Mouse (Mus musculus) CH12.LX (cell line): ENCODE data around the gene Pdhb. TPM values are rescaled to one million over a fixed set of nuclear protein-coding genes. Genes with fewer than 3 reads are reported as not detected.

Experiments
- DNase-seq: peaks from one replicate; pipeline ENCODE4 v3.0.0-alpha.2; 2013; ENCODE audit errors: extremely low read depth
- H3K27ac ChIP-seq: 2 replicates; pipeline ENCODE4 v1.5.1; 2012; ENCODE audit warnings: low read depth, mild to moderate bottlenecking, control low read depth, moderate library complexity; ENCODE audit not compliant: insufficient read depth
- H3K27me3 ChIP-seq: replicated peaks from 2 replicates; pipeline ENCODE3; 2012; ENCODE audit warnings: inconsistent platforms
- H3K36me3 ChIP-seq, 2 experiments: replicated peaks in 1 of 2; 2 replicates each; pipeline versions ENCODE3 to v1.6.1; 2012; ENCODE audit warnings: inconsistent platforms in 1 of 2, low read length in 1 of 2, mild to moderate bottlenecking in 1 of 2, mixed read lengths in 1 of 2, moderate library complexity in 1 of 2; ENCODE audit not compliant: control insufficient read depth in 1 of 2, insufficient read depth in 1 of 2
- H3K4me1 ChIP-seq, 2 experiments: 2 replicates each; pipeline ENCODE4 v1.6.1; 2012; ENCODE audit warnings: inconsistent platforms in 1 of 2, moderate library complexity in 1 of 2; ENCODE audit not compliant: insufficient read depth in 2 of 2, control insufficient read depth in 1 of 2
- H3K4me2 ChIP-seq: 2 replicates; pipeline ENCODE4 v1.6.1; 2012; ENCODE audit warnings: low read depth, mild to moderate bottlenecking, control low read depth; ENCODE audit not compliant: poor library complexity, insufficient read depth, severe bottlenecking
- H3K4me3 ChIP-seq, 3 experiments: fragments of 150-350 bp in 1 of 3; sonication (generic) in 1 of 3; replicated peaks in 1 of 3; 2 replicates each; pipeline versions ENCODE3 to v1.5.1; 2011 to 2012; ENCODE audit warnings: low read depth in 2 of 3, low read length in 2 of 3, mild to moderate bottlenecking in 2 of 3, moderate library complexity in 2 of 3, control low read depth in 1 of 3, improper control_type of control experiment in 1 of 3, inconsistent platforms in 1 of 3, mixed read lengths in 1 of 3; ENCODE audit not compliant: poor library complexity in 1 of 3
- H3K79me2 ChIP-seq: replicated peaks from 2 replicates; pipeline ENCODE4 v1.6.1; 2012; ENCODE audit warnings: mild to moderate bottlenecking, moderate library complexity; ENCODE audit not compliant: control insufficient read depth, poor library complexity, insufficient read depth, severe bottlenecking; ENCODE audit errors: extremely low read depth
- H3K9ac ChIP-seq: 2 replicates; pipeline ENCODE4 v1.6.1; 2012; ENCODE audit warnings: low read depth, mild to moderate bottlenecking, control low read depth, moderate library complexity; ENCODE audit not compliant: insufficient read depth
- H3K9me3 ChIP-seq: replicated peaks from 2 replicates; pipeline ENCODE3; 2012; ENCODE audit warnings: low read length, inconsistent platforms, mixed read lengths
- BHLHE40 ChIP-seq: IDR thresholded peaks from 2 replicates; pipeline ENCODE4 v1.6.1; 2011; ENCODE audit warnings: mild to moderate bottlenecking, low read depth, low read length, improper control_type of control experiment
- CHD1 ChIP-seq: IDR thresholded peaks from 2 replicates; pipeline ENCODE4 v1.6.1; 2012; ENCODE audit warnings: low read depth, low read length, improper control_type of control experiment, inconsistent platforms
- CHD2 ChIP-seq: IDR thresholded peaks from 2 replicates; pipeline ENCODE4 v1.6.1; 2011; ENCODE audit warnings: low read length, improper control_type of control experiment
- CTCF ChIP-seq, 2 experiments: IDR thresholded peaks in 1 of 2; conservative IDR thresholded peaks in 1 of 2; 2 replicates each; pipeline ENCODE4 v1.5.1; 2011 to 2012; ENCODE audit warnings: low read depth in 2 of 2, low read length in 2 of 2, improper control_type of control experiment in 1 of 2, inconsistent platforms in 1 of 2, mild to moderate bottlenecking in 1 of 2, moderate library complexity in 1 of 2
- E2F4 ChIP-seq: IDR thresholded peaks from 2 replicates; pipeline ENCODE4 v1.6.1; 2011; ENCODE audit warnings: low read depth, low read length, improper control_type of control experiment; ENCODE audit not compliant: insufficient replicate concordance
- ELF1 ChIP-seq: IDR thresholded peaks from 2 replicates; pipeline ENCODE4 v1.6.1; 2014; ENCODE audit warnings: low read depth, mild to moderate bottlenecking, inconsistent platforms, low read length, improper control_type of control experiment
- EP300 ChIP-seq: IDR thresholded peaks from 2 replicates; pipeline ENCODE4 v1.6.1; 2011; ENCODE audit warnings: low read length, improper control_type of control experiment
- ETS1 ChIP-seq: conservative IDR thresholded peaks from 2 replicates; pipeline ENCODE4 v1.6.1; 2012; ENCODE audit warnings: low read depth, mild to moderate bottlenecking, inconsistent platforms, low read length, improper control_type of control experiment, moderate library complexity
- GABPA ChIP-seq: IDR thresholded peaks from 2 replicates; pipeline ENCODE4 v1.6.1; 2012; ENCODE audit warnings: low read depth, low read length, improper control_type of control experiment, inconsistent platforms; ENCODE audit not compliant: insufficient replicate concordance
- IRF4 ChIP-seq: IDR thresholded peaks from 2 replicates; pipeline ENCODE4 v1.6.1; 2014; ENCODE audit warnings: low read depth, mild to moderate bottlenecking, inconsistent platforms, low read length, improper control_type of control experiment
- JUN ChIP-seq: IDR thresholded peaks from 2 replicates; pipeline ENCODE4 v1.6.1; 2011; ENCODE audit warnings: low read depth, mild to moderate bottlenecking, low read length, improper control_type of control experiment, moderate library complexity; ENCODE audit not compliant: insufficient read depth
- JUND ChIP-seq: conservative IDR thresholded peaks from 2 replicates; pipeline ENCODE4 v1.6.1; 2011; ENCODE audit warnings: low read depth, low read length, improper control_type of control experiment
- KAT2A ChIP-seq: IDR thresholded peaks from 2 replicates; pipeline ENCODE4 v1.6.1; 2012; ENCODE audit warnings: low read length, improper control_type of control experiment, inconsistent platforms; ENCODE audit not compliant: insufficient replicate concordance
- MAX ChIP-seq: IDR thresholded peaks from 2 replicates; pipeline ENCODE4 v1.6.1; 2011; ENCODE audit warnings: low read length, improper control_type of control experiment
- MAZ ChIP-seq: IDR thresholded peaks from 2 replicates; pipeline ENCODE4 v1.6.1; 2012; ENCODE audit warnings: low read depth, mild to moderate bottlenecking, inconsistent platforms, low read length, improper control_type of control experiment, moderate library complexity
- MXI1 ChIP-seq: IDR thresholded peaks from 2 replicates; pipeline ENCODE4 v1.6.1; 2011; ENCODE audit warnings: mild to moderate bottlenecking, low read depth, low read length, improper control_type of control experiment
- NELFE ChIP-seq: IDR thresholded peaks from 2 replicates; pipeline ENCODE4 v1.6.1; 2011; ENCODE audit warnings: low read depth, low read length, improper control_type of control experiment
- PAX5 ChIP-seq: IDR thresholded peaks from 2 replicates; pipeline ENCODE4 v1.6.1; 2012; ENCODE audit warnings: low read length, inconsistent platforms, mixed read lengths
- POLR2AphosphoS2 ChIP-seq: IDR thresholded peaks from 2 replicates; pipeline ENCODE4 v1.6.1; 2011; ENCODE audit warnings: low read depth, low read length, improper control_type of control experiment
- RAD21 ChIP-seq: IDR thresholded peaks from 2 replicates; pipeline ENCODE4 v1.6.1; 2011; ENCODE audit warnings: low read depth, mild to moderate bottlenecking, low read length, improper control_type of control experiment, moderate library complexity
- RCOR1 ChIP-seq: conservative IDR thresholded peaks from 2 replicates; pipeline ENCODE4 v1.6.1; 2012; ENCODE audit warnings: low read depth, mild to moderate bottlenecking, inconsistent platforms, low read length, improper control_type of control experiment
- SIN3A ChIP-seq: IDR thresholded peaks from 2 replicates; pipeline ENCODE4 v1.6.1; 2012; ENCODE audit warnings: low read length, improper control_type of control experiment, inconsistent platforms
- SMC3 ChIP-seq: IDR thresholded peaks from 2 replicates; pipeline ENCODE4 v1.6.1; 2011; ENCODE audit warnings: low read depth, low read length, improper control_type of control experiment
- TCF12 ChIP-seq: IDR thresholded peaks from 2 replicates; pipeline ENCODE4 v1.6.1; 2014; ENCODE audit warnings: low read depth, mild to moderate bottlenecking, inconsistent platforms, low read length, improper control_type of control experiment
- UBTF ChIP-seq: IDR thresholded peaks from 2 replicates; pipeline ENCODE4 v1.6.1; 2012; ENCODE audit warnings: low read depth, mild to moderate bottlenecking, inconsistent platforms, low read length, improper control_type of control experiment, moderate library complexity
- ZC3H11A ChIP-seq: IDR thresholded peaks from 2 replicates; pipeline ENCODE4 v1.6.1; 2012; ENCODE audit warnings: low read depth, mild to moderate bottlenecking, inconsistent platforms, low read length, improper control_type of control experiment
- ZKSCAN1 ChIP-seq: IDR thresholded peaks from 2 replicates; pipeline ENCODE4 v1.6.1; 2012; ENCODE audit warnings: low read depth, inconsistent platforms, low read length, improper control_type of control experiment, borderline replicate concordance
- ZMIZ1 ChIP-seq: IDR thresholded peaks from 2 replicates; pipeline ENCODE4 v1.6.1; 2012; ENCODE audit warnings: low read depth, mild to moderate bottlenecking, inconsistent platforms, low read length, improper control_type of control experiment
- dilution Hi-C: fragments of 300-500 bp; cut with MboI; formaldehyde crosslinking; loops from 2 replicates; pipeline ENCODE4 v1.14.3; 2020; ENCODE audit warnings: low sequenced_read_pairs; ENCODE audit not compliant: extremely low pct_unique_long_range_greater_than_20kb, extremely low pct_ligation_motif_present
- in situ Hi-C: fragments of 300-500 bp; cut with MboI; formaldehyde crosslinking; loops from 3 replicates; pipeline ENCODE4 v1.14.3; 2019; ENCODE audit warnings: low sequenced_read_pairs, low pct_ligation_motif_present, low pct_unique_long_range_greater_than_20kb, mixed read lengths
- polyA plus RNA-seq: library from polyadenylated mRNA; unstranded; fragments of >175 nt; gene quantifications from 2 replicates; pipeline ENCODE4 v1.2.1, GENCODE M21; 2012; ENCODE audit warnings: low read depth; ENCODE audit not compliant: insufficient read length
- total RNA-seq, 2 experiments: library from RNA; depleted of rRNA; stranded (reverse); fragments of 300-350 nt in 1 of 2; fragments of >200 nt in 1 of 2; gene quantifications; 2 replicates each; pipeline ENCODE4 v1.2.3; 2012 to 2014

Gene Pdhb
- total and polyA plus RNA-seq, 3 experiments: 100 to 205 (median 122) TPM

GRCm38 (mm10) chr14:8156947-8157346 lies 15.9 kb downstream of the Pdhb start:
- Histone ChIP-seq H3K27ac (no peak overlapping the region), H3K27me3 (no peaks in the 10 kb centered on the region), H3K9ac (no peak overlapping the region), H3K4me2 (no peak overlapping the region), H3K9me3 (no peaks in the 10 kb centered on the region), H3K4me1 (peaks cover 12 to 37% of the 10 kb centered on the region in 2 experiments), H3K36me3 (peaks cover 29 to 90% of the 10 kb centered on the region in 2 experiments), H3K79me2 (no peaks in the 10 kb centered on the region), H3K4me3 (no peak overlapping the region)
- TF ChIP-seq CTCF (conservative IDR thresholded peaks at IDR 0.05 in 1 of 2, IDR thresholded peaks at IDR 0.05 in 1 of 2; ENCODE audit: low read depth in 2 of 2, low read length in 2 of 2) (peak; percentile 34 to 76), SIN3A (no peak), CHD2 (no peak), PAX5 (no peak), RAD21 (peak; percentile 68), BHLHE40 (no peak), SMC3 (peak; percentile 80), GABPA (no peak), TCF12 (no peak), E2F4 (no peak)
- DNase-seq: peak; percentile 48
- dilution Hi-C loops (no loop called here), in situ Hi-C loops (no loop called here)

- in situ Hi-C loops (loop anchor here (5.0 kb wide), 1 partner anchor 57 kb away; the partner anchor contains the start of gene Pxk), dilution Hi-C loops (no loop called here)
- Histone ChIP-seq H3K36me3 (peaks cover 31 to 84% of the 10 kb centered on the region in 2 experiments), H3K9me3 (no peaks in the 10 kb centered on the region), H3K4me2 (no peak overlapping the region; the same call in 1 of the 2 replicates), H3K4me1 (peaks cover 12 to 39% of the 10 kb centered on the region in 2 experiments), H3K27me3 (no peaks in the 10 kb centered on the region), H3K4me3 (no peak overlapping the region), H3K9ac (no peak overlapping the region), H3K27ac (0 out of 2 replicates have a peak overlapping the region, but pooled peaks have one; percentile 3), H3K79me2 (no peaks in the 10 kb centered on the region)
- no peak for TF ChIP-seq POLR2AphosphoS2
- no peak for TF ChIP-seq RCOR1
- TF ChIP-seq IRF4: peak; percentile 87
- TF ChIP-seq CHD1: no peak
- TF ChIP-seq ZC3H11A: no peak
- TF ChIP-seq SIN3A: peak; percentile 86
- TF ChIP-seq SMC3: no peak
- no peak for TF ChIP-seq NELFE
- TF ChIP-seq JUND: peak; percentile 59; the same call in 1 of the 2 replicates
- peak; percentile 69; the same call in 1 of the 2 replicates for TF ChIP-seq MAX
- peak; percentile 36; the same call in 1 of the 2 replicates for TF ChIP-seq ZMIZ1
- TF ChIP-seq EP300: peak; percentile 80
- TF ChIP-seq MXI1: peak; percentile 68; the same call in 1 of the 2 replicates
- no peak for TF ChIP-seq JUN
- no peak for TF ChIP-seq CHD2
- TF ChIP-seq E2F4: no peak
- TF ChIP-seq ELF1: 0 out of 2 replicates have a peak, but pooled peaks have one; percentile 19
- no peak for TF ChIP-seq UBTF
- TF ChIP-seq TCF12: 0 out of 2 replicates have a peak, but pooled peaks have one; percentile 24
- TF ChIP-seq ETS1: peak; percentile 89
- no peak for TF ChIP-seq ZKSCAN1
- TF ChIP-seq MAZ: 0 out of 2 replicates have a peak, but pooled peaks have one; percentile 44
- TF ChIP-seq RAD21: no peak; the same call in 1 of the 2 replicates
- TF ChIP-seq KAT2A: no peak
- TF ChIP-seq BHLHE40: peak; percentile 69
- DNase-seq: peak; percentile 89
Observed at GRCm38 (mm10) chr14:8154072-8154471, 18.8 kb downstream of the Pdhb start.
